ENCODE assay signal across 17 mouse cellular contexts in the genomic region with DNA sequence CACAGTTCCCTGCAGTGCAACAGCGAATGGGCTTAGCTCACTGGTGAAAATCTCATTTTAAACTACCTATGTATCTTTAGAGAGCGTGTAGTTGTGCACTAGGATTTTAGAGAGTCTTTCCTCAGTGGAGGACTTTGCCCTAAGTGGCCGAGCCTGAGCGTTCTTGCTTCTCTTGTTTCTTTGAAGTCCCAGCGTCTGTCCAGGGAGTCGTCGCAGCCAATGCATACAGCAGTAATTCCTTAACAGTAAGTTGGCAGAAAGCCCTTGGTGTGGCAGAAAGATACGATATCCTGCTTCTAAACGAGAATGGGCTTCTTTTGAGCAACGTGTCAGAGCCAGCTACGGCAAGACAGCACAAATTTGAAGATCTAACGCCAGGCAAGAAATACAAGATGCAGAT.
DNase-seq lines count a peak whose midpoint lies in the region; ATAC-seq and TF ChIP-seq lines count a peak whose summit lies in the region.
"Had no signal": no experiment of that assay in that cellular context is flagged by ENCODE, and none has a peak within 500 bp of the region (broad histone marks: within the 10 kb centered on the region; RNA-seq: fewer than 3 reads in every experiment).

No protein-coding gene starts in this region.

- TF ChIP-seq CTCF in liver, postnatal 0 days (IDR thresholded peaks at IDR 0.05; ENCODE audit: low read depth), result no peak

- no peaks in the 10 kb centered on the region for H3K27me3 ChIP-seq in heart, embryonic 11.5 days (ENCODE audit: control insufficient read depth, insufficient read depth, low read length)
- no peaks in the 10 kb centered on the region for H3K27me3 ChIP-seq in intestine, embryonic 16.5 days (replicated peaks; ENCODE audit: control insufficient read depth, insufficient read depth, low read length)
- no peaks in the 10 kb centered on the region for H3K27me3 ChIP-seq in liver, postnatal 0 days (ENCODE audit: insufficient read depth, low read length)
- H3K27me3 ChIP-seq: embryonic facial prominence, embryonic 13.5 days; forebrain, embryonic 13.5 days; forebrain, embryonic 15.5 days had no signal

- H3K9me3 ChIP-seq in heart, embryonic 11.5 days (replicated peaks; ENCODE audit: control insufficient read depth, low read length), result no peaks in the 10 kb centered on the region
- no peaks in the 10 kb centered on the region for H3K9me3 ChIP-seq in intestine, embryonic 16.5 days (ENCODE audit: control insufficient read depth, low read length)
- H3K9me3 ChIP-seq in liver, postnatal 0 days (ENCODE audit: low read length), result no peaks in the 10 kb centered on the region
- H3K9me3 ChIP-seq: embryonic facial prominence, embryonic 13.5 days; forebrain, embryonic 13.5 days; forebrain, embryonic 15.5 days had no signal

- TF ChIP-seq EP300 in liver, postnatal 0 days (IDR thresholded peaks at IDR 0.05; ENCODE audit: low read depth), result no peak

- no peak overlapping the region for H3K4me3 ChIP-seq in heart, embryonic 11.5 days (ENCODE audit: low read depth, low read length)
- H3K4me3 ChIP-seq in intestine, embryonic 16.5 days (ENCODE audit: low read length), result no peak overlapping the region
- H3K4me3 ChIP-seq in liver, postnatal 0 days (ENCODE audit: low read depth, low read length), result no peak overlapping the region
- H3K4me3 ChIP-seq: embryonic facial prominence, embryonic 13.5 days; forebrain, embryonic 13.5 days; forebrain, embryonic 15.5 days had no signal

- peak; percentile 85 for DNase-seq in heart, adult 11 months
- DNase-seq in large intestine, adult 2 months (ENCODE audit: low read depth, low spot score), result peak; percentile 24
- DNase-seq in liver, postnatal 0 days, result no peak
- DNase-seq: adrenal gland, adult 2 months; adrenal gland, postnatal 14 days; adrenal gland, postnatal 36 days; cerebellum, adult 11-12 months; cerebellum, adult 2 months; cerebellum, adult 9-10 months; cerebellum, postnatal 10 days; cerebellum, postnatal 25 days; forebrain, postnatal 0 days had no signal

- H3K27ac ChIP-seq in heart, embryonic 11.5 days (ENCODE audit: low read depth, low read length), result no peak overlapping the region
- H3K27ac ChIP-seq in intestine, embryonic 16.5 days (ENCODE audit: low read length), result no peak overlapping the region
- no peak overlapping the region for H3K27ac ChIP-seq in liver, postnatal 0 days (ENCODE audit: low read depth)
- H3K27ac ChIP-seq: embryonic facial prominence, embryonic 13.5 days; forebrain, embryonic 13.5 days; forebrain, embryonic 15.5 days had no signal

- no peak for ATAC-seq in heart, embryonic 11.5 days (replicated peaks; ENCODE audit: insufficient number of reproducible peaks, low FRiP score, low TSS enrichment)
- ATAC-seq in intestine, embryonic 16.5 days, result peak; percentile 62
- no peak for ATAC-seq in liver, postnatal 0 days
- ATAC-seq: forebrain, embryonic 13.5 days; forebrain, embryonic 15.5 days; forebrain, postnatal 0 days had no signal

- no peak overlapping the region for H3K9ac ChIP-seq in heart, embryonic 11.5 days (ENCODE audit: low read depth, low read length)
- no peak overlapping the region for H3K9ac ChIP-seq in intestine, embryonic 16.5 days (ENCODE audit: low read depth, low read length)
- H3K9ac ChIP-seq in liver, postnatal 0 days (replicated peaks), result no peak overlapping the region
- H3K9ac ChIP-seq: embryonic facial prominence, embryonic 13.5 days; forebrain, embryonic 13.5 days; forebrain, embryonic 15.5 days; forebrain, postnatal 0 days had no signal

- WGBS in heart, embryonic 11.5 days (ENCODE audit: insufficient replicate concordance), result 81% methylated on average over 12 of the region's 12 CpGs
- 63% methylated on average over 12 of the region's 12 CpGs for WGBS in intestine, embryonic 16.5 days
- WGBS in large intestine, adult 2 months, result 37% methylated on average over 12 of the region's 12 CpGs
- WGBS in liver, postnatal 0 days (ENCODE audit: insufficient replicate concordance), result 78% methylated on average over 12 of the region's 12 CpGs

- H3K4me2 ChIP-seq in heart, embryonic 11.5 days, result no peak overlapping the region
- no peak overlapping the region for H3K4me2 ChIP-seq in intestine, embryonic 16.5 days (ENCODE audit: low read depth, low read length)
- H3K4me2 ChIP-seq in liver, postnatal 0 days (ENCODE audit: low read depth, low read length), result no peak overlapping the region
- H3K4me2 ChIP-seq: embryonic facial prominence, embryonic 13.5 days; forebrain, embryonic 13.5 days; forebrain, embryonic 15.5 days had no signal

- no peaks in the 10 kb centered on the region for H3K36me3 ChIP-seq in heart, embryonic 11.5 days (ENCODE audit: control insufficient read depth, insufficient read depth, low read length)
- no peaks in the 10 kb centered on the region for H3K36me3 ChIP-seq in intestine, embryonic 16.5 days (ENCODE audit: control insufficient read depth, insufficient read depth, low read length)
- no peaks in the 10 kb centered on the region for H3K36me3 ChIP-seq in liver, postnatal 0 days (replicated peaks; ENCODE audit: insufficient read depth, low read length)
- H3K36me3 ChIP-seq: embryonic facial prominence, embryonic 13.5 days; forebrain, embryonic 15.5 days had no signal

- no peaks in the 10 kb centered on the region for H3K4me1 ChIP-seq in heart, embryonic 11.5 days (ENCODE audit: control insufficient read depth, insufficient read depth, low read length)
- no peaks in the 10 kb centered on the region for H3K4me1 ChIP-seq in intestine, embryonic 16.5 days (ENCODE audit: control insufficient read depth, insufficient read depth, low read length)
- no peaks in the 10 kb centered on the region for H3K4me1 ChIP-seq in liver, postnatal 0 days (ENCODE audit: insufficient read depth)
- H3K4me1 ChIP-seq: embryonic facial prominence, embryonic 13.5 days; forebrain, embryonic 13.5 days; forebrain, embryonic 15.5 days had no signal
